Mouse (Mus musculus) heart, adult 2 months (tissue): ENCODE measurements around the gene Olfr808.

Experiments used
- CTCF ChIP-seq: fragments of 200-600 bp; IDR thresholded peaks from 2 replicates; pipeline ENCODE4 v1.8.1; 2022; ENCODE audit warnings: antibody characterized with exemption, mild to moderate bottlenecking, moderate library complexity
- EP300 ChIP-seq: fragments of 200-500 bp; IDR thresholded peaks from 2 replicates; pipeline ENCODE4 v1.6.1; 2011; ENCODE audit warnings: low read depth, low read length, control low read depth; ENCODE audit not compliant: insufficient read depth
- POLR2A ChIP-seq: fragments of 200-500 bp; IDR thresholded peaks from 2 replicates; pipeline ENCODE4 v1.6.1; 2011; ENCODE audit warnings: mild to moderate bottlenecking, low read depth, low read length, control low read depth; ENCODE audit not compliant: insufficient read depth

- TF ChIP-seq CTCF = no peak
- no peak for TF ChIP-seq POLR2A
- TF ChIP-seq EP300 = no peak
These were observed at the start of gene Olfr808 for GRCm38 (mm10) chr10:129765182-129765581.
